Mouse (Mus musculus) limb, embryonic 12.5 days (tissue): ENCODE data around the gene Cd2bp2. TPM values are rescaled to one million over a fixed set of nuclear protein-coding genes. Genes with fewer than 3 reads are reported as not detected.

Source experiments
- ATAC-seq: fragments of 200-750 bp; cut with Nextera tagmentation; 2 replicates; pipeline ENCODE4 v1.8.0; 2017; ENCODE audit warnings: low read depth, moderate TSS enrichment; ENCODE audit not compliant: insufficient number of reproducible peaks, insufficient read depth, low FRiP score, low TSS enrichment
- H3K27ac ChIP-seq: fragments of 300-500 bp; sonication (generic); 2 replicates; pipeline ENCODE4 v1.5.1; 2016; ENCODE audit warnings: mild to moderate bottlenecking, moderate library complexity
- H3K27me3 ChIP-seq: fragments of 300-500 bp; sonication (generic); 2 replicates; pipeline ENCODE4 v1.6.1; 2016; ENCODE audit warnings: mild to moderate bottlenecking, moderate library complexity
- H3K36me3 ChIP-seq: fragments of 300-500 bp; sonication (generic); 2 replicates; pipeline ENCODE4 v1.6.1; 2016; ENCODE audit warnings: mild to moderate bottlenecking, moderate library complexity
- H3K4me1 ChIP-seq: fragments of 300-500 bp; sonication (generic); replicated peaks from 2 replicates; pipeline ENCODE4 v1.6.1; 2016
- H3K4me2 ChIP-seq: fragments of 300-500 bp; sonication (generic); 2 replicates; pipeline ENCODE4 v1.6.1; 2016; ENCODE audit warnings: mild to moderate bottlenecking, moderate library complexity
- H3K4me3 ChIP-seq: fragments of 300-500 bp; sonication (generic); replicated peaks from 2 replicates; pipeline ENCODE4 v1.5.1; 2016; ENCODE audit warnings: mild to moderate bottlenecking
- H3K9ac ChIP-seq: fragments of 300-500 bp; sonication (generic); replicated peaks from 2 replicates; pipeline ENCODE4 v1.6.1; 2016; ENCODE audit warnings: mild to moderate bottlenecking, moderate library complexity
- H3K9me3 ChIP-seq: fragments of 300-500 bp; sonication (generic); 2 replicates; pipeline ENCODE4 v1.6.1; 2016; ENCODE audit warnings: mild to moderate bottlenecking, moderate library complexity
- WGBS: fragments of 180-500 bp; shearing (Covaris S2); methylation state at CpG from one replicate; pipeline ENCODE4 v1.1.7; 2016; 5-methylcytosine and 5-hydroxymethylcytosine counted together
- polyA plus RNA-seq: library from polyadenylated mRNA; unstranded; fragments of >200 nt; fragmentation: Nextera tagmentation; extraction: Ambion mirVana; gene quantifications from 2 replicates; pipeline ENCODE4 v1.2.1, GENCODE M21; 2016

Cd2bp2 gene
- polyA plus RNA-seq, 1 experiment from 2014 or later, result 86.5 TPM

DNA sequence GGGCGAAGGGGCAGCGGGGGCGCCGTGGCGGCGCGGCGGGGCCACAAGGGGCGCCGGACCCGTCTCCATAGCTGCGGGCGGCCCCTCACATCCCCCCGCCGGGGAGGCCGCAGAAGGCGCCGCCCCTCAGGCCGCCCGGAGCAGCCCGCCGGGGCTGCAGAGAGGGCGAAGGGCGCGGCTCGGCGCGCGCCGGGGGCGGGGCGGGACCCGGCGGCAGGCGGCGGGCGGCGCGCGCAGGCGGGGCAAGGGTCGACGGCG is 12.4 kb upstream of the Cd2bp2 start, which contains the start of gene Tbc1d10b:
Tbc1d10b (minus strand) TSS at position 174 of the 258 bp plus-strand sequence.
- 0 out of 2 replicates have a peak, but pooled peaks cover under 1% of the 10 kb centered on the region for H3K27me3 ChIP-seq
- peak within 1 kb of the TSS; percentile 96 for H3K4me3 ChIP-seq
- peak within 1 kb of the TSS; percentile 92 for H3K27ac ChIP-seq
- peaks cover 24% of the 10 kb centered on the region for H3K36me3 ChIP-seq
- no peaks in the 10 kb centered on the region for H3K9me3 ChIP-seq
- peaks cover 29% of the 10 kb centered on the region for H3K4me1 ChIP-seq
- peak within 1 kb of the TSS; percentile 97 for H3K4me2 ChIP-seq
- peak within 1 kb of the TSS; percentile 96 for H3K9ac ChIP-seq
- WGBS, result under 1% methylated on average over 35 of the region's 44 CpGs
- no peak; the same call in 1 of the 2 replicates for ATAC-seq

DNA sequence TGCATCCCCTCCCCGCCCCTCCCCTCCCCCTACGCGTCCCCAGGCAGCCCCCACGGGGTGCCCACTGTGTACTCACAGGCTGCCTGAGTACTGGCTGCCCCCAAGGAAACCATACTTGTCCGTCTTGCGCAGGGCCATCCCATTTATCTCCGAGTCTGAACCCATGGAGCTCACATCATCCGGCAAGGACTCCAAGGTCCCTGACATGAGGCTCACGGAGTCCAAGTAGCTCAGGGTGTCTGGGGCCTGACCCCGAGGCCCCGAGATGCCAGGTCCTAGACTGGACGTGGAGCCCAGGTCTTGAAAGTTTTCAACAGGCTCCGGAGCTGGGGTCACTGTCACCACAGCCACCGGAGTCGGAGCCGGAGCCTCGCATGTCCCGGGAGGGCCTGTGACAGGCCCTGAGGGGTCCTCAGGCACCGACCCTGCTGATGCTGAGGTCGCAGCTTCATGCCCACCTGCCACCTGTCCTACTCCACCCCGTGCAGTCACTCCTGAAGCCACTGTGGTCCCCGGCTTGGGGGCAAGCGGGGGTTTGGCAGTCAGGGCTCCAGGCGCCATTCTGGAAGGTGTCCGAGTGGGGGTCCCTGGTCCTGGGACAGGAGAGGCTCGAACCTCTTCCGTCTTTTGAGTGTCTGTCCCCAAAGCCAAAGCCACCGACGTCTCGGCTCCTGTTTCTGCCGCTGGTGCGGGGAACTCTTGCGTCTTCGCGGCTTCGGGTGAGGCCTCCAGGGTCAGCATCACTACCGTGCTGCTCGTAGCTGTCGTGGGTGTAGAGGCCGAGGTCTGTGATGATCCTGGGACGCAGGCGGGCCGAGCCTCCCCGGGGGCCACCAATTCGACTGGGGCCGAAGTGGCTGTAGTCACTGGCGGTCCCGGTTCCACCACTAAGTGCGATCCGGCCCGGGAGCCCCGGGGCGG is 11.8 kb upstream of the Cd2bp2 start:
- under 1% methylated on average over 53 of the region's 53 CpGs for WGBS
- Histone ChIP-seq H3K9me3 (no peaks in the 10 kb centered on the region), H3K4me1 (peaks cover 29% of the 10 kb centered on the region), H3K27ac (peak overlapping the region; percentile 92), H3K4me2 (peak overlapping the region; percentile 97), H3K27me3 (no peaks in the 10 kb centered on the region), H3K36me3 (peaks cover 30% of the 10 kb centered on the region), H3K9ac (peak overlapping the region; percentile 96), H3K4me3 (peak overlapping the region; percentile 96)
- 0 out of 2 replicates have a peak, but pooled peaks have one; percentile 4 for ATAC-seq

DNA sequence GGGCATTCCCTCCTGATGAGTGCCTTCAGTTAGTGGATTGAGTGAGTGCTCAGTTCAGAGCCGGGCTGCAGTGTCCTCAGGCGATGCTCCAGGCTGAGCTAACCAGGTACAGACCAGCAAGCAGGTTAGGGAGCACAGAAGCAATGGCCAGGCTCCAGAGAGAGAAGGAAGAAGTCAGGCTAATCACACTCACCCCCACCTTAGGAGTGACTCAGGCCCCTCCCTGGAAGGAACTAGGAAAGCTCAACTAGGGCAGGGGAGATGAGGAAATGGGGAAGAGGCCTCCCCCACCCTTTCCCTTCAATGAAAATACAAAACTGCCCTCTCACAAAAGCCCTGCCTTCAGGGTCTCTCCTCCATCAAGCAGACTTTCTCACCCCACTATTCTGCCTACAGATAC is 10.8 kb upstream of the Cd2bp2 start:
- WGBS, result 33% methylated on average over 2 of the region's 2 CpGs
- Histone ChIP-seq H3K9me3 (no peaks in the 10 kb centered on the region), H3K4me2 (peak overlapping the region; percentile 97), H3K4me1 (peaks cover 29% of the 10 kb centered on the region), H3K9ac (peak overlapping the region; percentile 96), H3K27me3 (no peaks in the 10 kb centered on the region), H3K27ac (0 out of 2 replicates have a peak overlapping the region, but pooled peaks have one; percentile 57), H3K4me3 (peak overlapping the region; percentile 96), H3K36me3 (peaks cover 40% of the 10 kb centered on the region)
- no peak for ATAC-seq

DNA sequence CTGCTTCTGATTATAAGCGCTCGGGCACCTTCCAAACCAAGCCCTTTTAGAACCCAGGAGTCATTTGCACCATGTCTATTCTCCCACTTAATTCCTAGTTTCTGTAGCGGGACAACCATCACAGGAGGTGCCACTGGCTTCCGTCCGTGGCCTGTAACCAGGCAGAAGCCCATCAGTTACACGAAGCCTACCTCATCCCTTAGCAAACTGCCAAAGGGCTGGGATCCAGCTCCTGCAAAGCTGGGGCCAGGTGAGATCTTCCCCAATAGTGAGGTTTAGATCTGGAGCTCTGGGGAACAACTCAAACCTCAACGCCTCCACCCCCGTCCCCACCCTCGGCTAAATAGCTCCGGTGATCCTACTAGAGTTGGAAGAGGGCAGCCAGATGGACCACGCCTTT is 634 bp upstream of the Cd2bp2 start:
- 60% methylated on average over 11 of the region's 11 CpGs for WGBS
- no peaks in the 10 kb centered on the region for H3K9me3 ChIP-seq
- H3K4me2 ChIP-seq, result peak overlapping the region; percentile 67
- no peak for ATAC-seq
- H3K9ac ChIP-seq, result peak overlapping the region; percentile 66
- peaks cover 20% of the 10 kb centered on the region for H3K4me1 ChIP-seq
- H3K4me3 ChIP-seq, result peak overlapping the region; percentile 56
- peaks cover 80% of the 10 kb centered on the region for H3K36me3 ChIP-seq
- peak overlapping the region; percentile 89 for H3K27ac ChIP-seq
- H3K27me3 ChIP-seq, result no peaks in the 10 kb centered on the region

DNA sequence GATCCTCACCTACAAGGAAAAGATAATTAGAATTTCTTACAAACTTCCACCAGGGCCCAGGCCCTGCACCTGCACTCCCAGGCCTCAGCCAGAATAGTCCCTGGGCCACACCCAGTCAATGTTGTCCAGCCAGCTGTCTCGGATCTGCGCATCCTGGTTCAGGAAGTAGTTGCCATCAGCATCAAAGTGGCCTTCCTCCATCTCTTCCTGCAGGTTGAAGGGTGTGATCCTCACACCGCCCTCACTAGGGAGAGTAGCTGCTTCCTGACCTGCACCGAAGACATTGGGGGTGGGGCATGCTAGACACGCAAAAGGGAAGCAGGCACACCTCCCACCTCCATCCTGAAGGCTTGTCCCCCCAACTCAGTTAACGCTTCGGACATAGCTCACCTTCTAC is 1.2 kb downstream of the Cd2bp2 start:
- H3K27me3 ChIP-seq, result no peaks in the 10 kb centered on the region
- no peak for ATAC-seq
- 75% methylated on average over 7 of the region's 7 CpGs for WGBS
- H3K4me2 ChIP-seq, result peak overlapping the region; percentile 74
- no peaks in the 10 kb centered on the region for H3K9me3 ChIP-seq
- peak overlapping the region; percentile 69 for H3K9ac ChIP-seq
- H3K36me3 ChIP-seq, result peaks cover 68% of the 10 kb centered on the region
- peak overlapping the region; percentile 89 for H3K27ac ChIP-seq
- peak overlapping the region; percentile 56 for H3K4me3 ChIP-seq
- peaks cover 20% of the 10 kb centered on the region for H3K4me1 ChIP-seq

DNA sequence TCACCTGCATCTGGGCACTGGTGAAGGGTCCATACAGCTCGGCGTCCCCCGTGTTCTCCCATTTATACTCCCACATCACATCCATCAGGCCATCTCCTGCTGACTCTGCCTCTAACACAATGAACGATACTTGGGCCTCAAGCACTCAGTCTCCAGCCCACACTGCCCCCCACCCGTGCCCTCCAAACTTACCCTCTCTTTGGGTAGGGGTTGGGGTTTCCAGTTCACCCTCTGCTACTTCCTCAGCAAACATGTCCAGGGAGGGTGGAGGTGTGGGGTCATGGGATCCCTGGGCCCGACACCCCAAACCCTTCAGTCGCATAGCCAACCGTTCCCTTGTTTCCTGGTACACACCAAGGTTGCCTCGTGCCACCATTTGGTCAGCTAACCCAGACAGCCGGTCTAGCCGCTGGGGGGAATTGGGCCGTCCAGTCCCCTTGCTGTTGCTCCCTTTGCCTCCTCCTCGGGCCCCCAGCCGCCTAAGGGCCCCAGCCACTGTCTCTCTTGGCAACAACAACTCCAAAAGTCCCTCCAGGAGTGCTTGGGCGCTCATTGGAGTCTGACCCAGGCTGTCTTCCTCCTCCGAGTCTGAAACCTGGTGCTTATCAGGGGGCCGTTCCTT is 1.7 kb downstream of the Cd2bp2 start:
- Histone ChIP-seq H3K9ac (peak overlapping the region; percentile 69; the same call in 1 of the 2 replicates), H3K4me3 (peak overlapping the region; percentile 56), H3K36me3 (peaks cover 62% of the 10 kb centered on the region), H3K4me1 (peaks cover 20% of the 10 kb centered on the region), H3K9me3 (no peaks in the 10 kb centered on the region), H3K27ac (no peak overlapping the region), H3K4me2 (peak overlapping the region; percentile 74), H3K27me3 (no peaks in the 10 kb centered on the region)
- WGBS, result 92% methylated on average over 17 of the region's 17 CpGs
- no peak for ATAC-seq

DNA sequence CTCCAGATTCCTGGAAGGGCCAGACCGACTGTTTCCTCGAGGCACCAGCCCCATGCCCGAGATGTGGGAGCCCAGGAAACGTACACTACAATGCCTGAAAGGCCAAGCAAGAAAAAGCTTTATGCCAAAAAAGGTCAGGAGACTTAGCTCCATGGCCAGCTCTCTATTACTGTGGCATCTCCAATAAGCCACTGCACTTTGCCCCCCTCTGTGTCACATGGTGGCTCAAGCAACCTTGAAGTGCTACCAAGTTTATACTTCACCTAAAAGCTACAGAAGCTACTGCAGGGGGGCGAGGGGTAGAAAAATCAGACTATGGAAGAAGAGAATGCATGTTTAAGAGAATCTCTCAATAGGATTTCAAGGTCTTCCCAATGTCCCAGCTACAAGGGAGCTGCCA is 2.9 kb downstream of the Cd2bp2 start:
- Histone ChIP-seq H3K9me3 (no peaks in the 10 kb centered on the region), H3K27ac (no peak overlapping the region), H3K4me1 (peaks cover 20% of the 10 kb centered on the region), H3K4me2 (no peak overlapping the region), H3K4me3 (no peak overlapping the region), H3K9ac (no peak overlapping the region), H3K36me3 (peaks cover 51% of the 10 kb centered on the region), H3K27me3 (no peaks in the 10 kb centered on the region)
- ATAC-seq, result no peak
- WGBS, result 91% methylated on average over 5 of the region's 5 CpGs

DNA sequence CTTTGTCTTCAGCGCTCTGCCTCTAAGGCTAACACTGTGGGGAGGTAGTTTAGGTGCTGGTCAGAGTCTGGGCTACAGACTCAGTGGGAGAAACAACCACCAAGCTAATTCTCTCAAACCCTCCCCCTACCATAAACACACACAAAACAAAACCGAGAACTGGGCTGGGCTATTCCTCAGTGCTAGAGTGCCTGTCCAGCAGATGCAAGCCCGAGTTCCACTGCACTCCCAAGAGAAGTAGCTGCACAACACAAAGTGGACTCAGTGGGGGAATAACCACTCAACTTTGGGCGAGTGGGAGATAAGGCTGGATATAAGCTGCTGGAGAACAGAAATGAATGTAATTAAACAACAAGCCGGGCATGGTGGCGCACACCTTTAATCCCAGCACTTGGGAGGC is 5.2 kb downstream of the Cd2bp2 start:
- WGBS, result 86% methylated on average over 6 of the region's 6 CpGs
- no peak for ATAC-seq
- peaks cover 13% of the 10 kb centered on the region for H3K4me1 ChIP-seq
- no peak overlapping the region for H3K4me2 ChIP-seq
- no peak overlapping the region for H3K4me3 ChIP-seq
- peaks cover 38% of the 10 kb centered on the region for H3K36me3 ChIP-seq
- H3K9me3 ChIP-seq, result no peaks in the 10 kb centered on the region
- no peak overlapping the region for H3K27ac ChIP-seq
- no peaks in the 10 kb centered on the region for H3K27me3 ChIP-seq
- no peak overlapping the region for H3K9ac ChIP-seq

DNA sequence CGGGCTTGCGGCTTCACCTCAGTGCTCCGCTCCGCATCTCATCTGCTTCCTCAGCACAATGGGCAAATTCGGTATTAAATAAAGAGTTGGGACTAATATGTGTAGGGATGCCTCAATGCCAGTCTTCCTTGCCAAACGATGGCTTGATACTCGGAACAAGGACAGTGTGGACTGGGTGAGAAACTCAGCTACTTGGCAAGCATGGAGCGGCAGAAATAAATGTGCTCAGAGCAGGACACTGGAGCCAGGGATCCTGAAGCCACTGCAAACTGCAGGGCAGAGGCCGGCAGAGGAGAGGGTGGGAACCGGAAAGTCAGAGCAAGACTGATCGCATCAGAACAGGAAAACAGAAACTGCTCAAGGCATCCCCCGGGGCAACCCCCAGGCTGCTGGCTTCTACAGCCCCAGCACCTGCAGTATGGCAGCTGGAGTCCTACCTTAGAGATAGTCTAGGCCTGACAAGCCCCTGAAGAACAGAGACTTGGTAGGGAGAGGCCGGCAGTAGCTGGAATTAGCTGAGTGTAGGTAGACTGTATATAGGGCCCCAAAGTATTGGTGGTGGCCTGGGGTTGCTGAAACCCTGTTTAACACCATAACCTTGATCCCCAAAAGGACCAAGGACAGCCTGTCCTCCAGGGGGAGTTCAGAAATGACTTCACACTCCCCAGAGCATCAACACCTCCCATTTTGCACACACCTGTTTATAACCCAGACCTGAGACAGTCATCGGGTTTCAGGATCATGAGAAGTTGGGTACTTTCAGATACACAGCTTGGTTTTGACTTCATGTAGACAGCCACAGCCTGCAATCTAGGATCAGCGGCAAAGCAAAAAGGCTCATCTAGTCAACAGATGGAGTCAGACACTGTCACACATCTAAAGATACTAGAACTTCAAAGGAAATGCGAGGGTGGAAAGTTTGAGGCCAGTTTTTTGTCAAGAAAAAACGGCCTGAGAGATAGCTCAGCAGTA is 7.3 kb downstream of the Cd2bp2 start:
- peaks cover 27% of the 10 kb centered on the region for H3K36me3 ChIP-seq
- no peaks in the 10 kb centered on the region for H3K27me3 ChIP-seq
- H3K9ac ChIP-seq, result no peak overlapping the region
- no peak overlapping the region for H3K27ac ChIP-seq
- ATAC-seq, result no peak
- no peak overlapping the region for H3K4me3 ChIP-seq
- H3K9me3 ChIP-seq, result no peaks in the 10 kb centered on the region
- no peaks in the 10 kb centered on the region for H3K4me1 ChIP-seq
- 83% methylated on average over 17 of the region's 17 CpGs for WGBS
- H3K4me2 ChIP-seq, result no peak overlapping the region

DNA sequence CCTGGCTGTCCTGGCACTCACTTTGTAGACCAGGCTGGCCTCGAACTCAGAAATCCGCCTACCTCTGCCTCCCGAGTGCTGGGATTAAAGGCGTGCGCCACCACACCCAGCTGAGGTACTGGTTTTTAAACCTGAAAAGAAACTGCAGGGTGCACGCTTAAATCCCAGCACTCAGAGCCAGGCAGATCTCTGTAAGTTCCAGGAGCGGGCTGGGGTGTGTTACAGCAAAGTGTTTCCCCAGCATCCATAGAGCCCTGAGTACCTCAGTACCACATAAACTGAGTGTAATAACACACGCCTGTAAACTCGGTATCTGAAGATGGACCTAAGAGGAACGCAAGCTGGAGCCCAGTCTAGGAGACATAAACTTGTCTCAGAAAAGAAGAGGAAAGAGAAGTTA is 8.5 kb downstream of the Cd2bp2 start:
- ATAC-seq, result no peak
- Histone ChIP-seq H3K36me3 (peaks cover 14% of the 10 kb centered on the region), H3K27me3 (no peaks in the 10 kb centered on the region), H3K4me2 (no peak overlapping the region), H3K4me1 (no peaks in the 10 kb centered on the region), H3K27ac (no peak overlapping the region), H3K9ac (no peak overlapping the region), H3K4me3 (no peak overlapping the region), H3K9me3 (no peaks in the 10 kb centered on the region)
- WGBS, result 65% methylated on average over 10 of the region's 10 CpGs

DNA sequence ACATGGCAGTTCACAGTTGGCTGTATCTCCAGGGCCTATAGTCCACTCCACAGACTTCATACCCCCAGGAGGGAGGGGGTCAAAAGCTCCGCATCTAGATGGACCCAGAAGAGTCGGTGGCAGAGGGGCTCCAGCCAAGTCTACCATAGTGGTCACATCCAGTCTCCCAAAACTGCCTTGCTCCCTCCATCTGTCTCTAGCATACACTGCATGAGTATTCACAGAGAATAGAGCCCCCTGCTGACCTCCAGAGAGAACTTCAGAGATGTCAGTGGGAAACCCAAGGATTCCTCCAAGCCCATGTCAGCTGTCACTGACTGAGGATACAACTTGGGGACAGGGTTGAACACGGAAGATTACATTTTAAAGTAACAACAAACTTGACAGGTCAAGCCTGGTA is 10.2 kb downstream of the Cd2bp2 start:
- Histone ChIP-seq H3K4me2 (no peak overlapping the region), H3K27ac (no peak overlapping the region), H3K9me3 (no peaks in the 10 kb centered on the region), H3K27me3 (no peaks in the 10 kb centered on the region), H3K4me3 (no peak overlapping the region), H3K4me1 (no peaks in the 10 kb centered on the region), H3K9ac (no peak overlapping the region), H3K36me3 (no peaks in the 10 kb centered on the region)
- WGBS, result 63% methylated on average over 3 of the region's 3 CpGs
- ATAC-seq, result no peak
